ENCODE assay signal across 25 mouse cellular contexts in the genomic region with DNA sequence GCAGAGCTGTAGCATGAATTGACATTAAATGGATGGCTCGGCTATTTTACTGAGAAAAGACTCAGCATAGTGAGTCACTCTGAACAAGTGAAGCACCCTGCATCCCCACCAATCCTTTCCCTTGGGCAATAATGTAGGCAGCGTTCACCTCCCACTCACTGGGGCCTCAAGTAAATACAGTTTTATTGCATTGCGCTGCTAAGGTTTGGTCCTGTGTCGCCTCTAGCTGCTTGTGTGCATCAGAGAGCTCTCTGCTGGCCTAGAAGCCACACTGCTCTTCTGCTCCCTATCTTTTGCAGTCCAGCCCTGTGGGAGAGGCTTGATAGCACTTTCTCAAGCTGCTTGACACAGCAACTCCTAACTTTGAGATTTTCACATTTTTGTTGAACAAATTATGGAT.
A peak's percentile ranks its signal among the peaks of the same experiment; 100 is the strongest.
DNase-seq lines count a peak whose midpoint lies in the region; ATAC-seq lines count a peak whose summit lies in the region.
"Had no signal": no experiment of that assay in that cellular context is flagged by ENCODE, and none has a peak within 500 bp of the region (broad histone marks: within the 10 kb centered on the region; RNA-seq: fewer than 3 reads in every experiment).

No protein-coding gene starts in this region.

- ATAC-seq in hindbrain, embryonic 13.5 days (ENCODE audit: low FRiP score), result no peak
- ATAC-seq in hindbrain, embryonic 14.5 days (ENCODE audit: low FRiP score), result no peak
- no peak for ATAC-seq in megakaryocyte, adult 5-6 weeks (ENCODE audit: poor library complexity, severe bottlenecking)
- ATAC-seq: inflammation-experienced regulatory T-cells, adult 6 months had no signal

- no peak overlapping the region for H3K9ac ChIP-seq in hindbrain, embryonic 13.5 days
- no peak overlapping the region for H3K9ac ChIP-seq in hindbrain, embryonic 14.5 days
- H3K9ac ChIP-seq: heart, embryonic 15.5 days; kidney, embryonic 15.5 days; liver, embryonic 15.5 days; lung, embryonic 15.5 days had no signal

- DNase-seq in hindbrain, embryonic 14.5 days (ENCODE audit: low spot score), result no peak
- peak; percentile 32 to 53 for DNase-seq in right cerebral cortex, adult 2 months (ENCODE audit: low spot score in 2 of 2)
- no peak for DNase-seq in right cerebral cortex, postnatal 10 days (ENCODE audit: low spot score in 2 of 2)
- DNase-seq in telencephalon, adult 2 months (ENCODE audit: low read depth, low spot score), result peak; percentile 66
- no peak for DNase-seq in retina, postnatal 1 day
- DNase-seq: adrenal gland, postnatal 36 days; cerebellum, adult 11 months; cerebellum, adult 9-11 months; gastrocnemius, adult 2 months; heart, postnatal 4 days; liver; lung, postnatal 4 days; thymus, adult 2 months had no signal

- H3K4me3 ChIP-seq in hindbrain, embryonic 13.5 days, result no peak overlapping the region
- no peak overlapping the region for H3K4me3 ChIP-seq in hindbrain, embryonic 14.5 days (replicated peaks; ENCODE audit: low read length)
- peak overlapping the region; percentile 1 for H3K4me3 ChIP-seq in megakaryocyte, embryonic 14.5 days (replicated peaks)
- H3K4me3 ChIP-seq: forebrain, embryonic 10.5 days; gastrocnemius, adult 2 months; heart, embryonic 15.5 days; kidney, embryonic 15.5 days; limb, embryonic 10.5 days; liver, embryonic 15.5 days; lung, embryonic 15.5 days; myocyte had no signal

- H3K4me1 ChIP-seq in hindbrain, embryonic 13.5 days (replicated peaks), result peaks cover 8% of the 10 kb centered on the region
- peaks cover 7% of the 10 kb centered on the region; the same call in 1 of the 2 replicates for H3K4me1 ChIP-seq in hindbrain, embryonic 14.5 days (replicated peaks; ENCODE audit: control insufficient read depth, insufficient read depth, low read length)
- peaks cover 58% of the 10 kb centered on the region for H3K4me1 ChIP-seq in megakaryocyte, embryonic 14.5 days
- H3K4me1 ChIP-seq: liver, embryonic 15.5 days; lung, embryonic 15.5 days had no signal

- H3K27me3 ChIP-seq in hindbrain, embryonic 13.5 days, result no peaks in the 10 kb centered on the region
- no peaks in the 10 kb centered on the region for H3K27me3 ChIP-seq in hindbrain, embryonic 14.5 days (ENCODE audit: control insufficient read depth, insufficient read depth, low read length)
- H3K27me3 ChIP-seq in megakaryocyte, embryonic 14.5 days (replicated peaks), result no peaks in the 10 kb centered on the region
- H3K27me3 ChIP-seq: heart, embryonic 15.5 days; kidney, embryonic 15.5 days; liver, embryonic 15.5 days; lung, embryonic 15.5 days had no signal

- no peak overlapping the region for H3K4me2 ChIP-seq in hindbrain, embryonic 13.5 days
- no peak overlapping the region for H3K4me2 ChIP-seq in hindbrain, embryonic 14.5 days (replicated peaks)
- H3K4me2 ChIP-seq: heart, embryonic 15.5 days; kidney, embryonic 15.5 days; liver, embryonic 15.5 days; lung, embryonic 15.5 days; midbrain, embryonic 11.5 days had no signal

- H3K36me3 ChIP-seq in hindbrain, embryonic 13.5 days, result no peaks in the 10 kb centered on the region
- H3K36me3 ChIP-seq in hindbrain, embryonic 14.5 days (replicated peaks; ENCODE audit: control insufficient read depth, insufficient read depth), result no peaks in the 10 kb centered on the region
- peaks cover 81% of the 10 kb centered on the region for H3K36me3 ChIP-seq in megakaryocyte, embryonic 14.5 days (replicated peaks; ENCODE audit: low read length)
- H3K36me3 ChIP-seq: forebrain, embryonic 10.5 days; heart, embryonic 15.5 days; kidney, embryonic 15.5 days; limb, embryonic 10.5 days; liver, embryonic 15.5 days; lung, embryonic 15.5 days had no signal

- WGBS in hindbrain, embryonic 13.5 days, result 72% methylated on average over 4 of the region's 4 CpGs
- 66% methylated on average over 4 of the region's 4 CpGs for WGBS in hindbrain, embryonic 14.5 days

- H3K27ac ChIP-seq in hindbrain, embryonic 13.5 days, result peak overlapping the region; percentile 45; the same call in 1 of the 2 replicates
- H3K27ac ChIP-seq in hindbrain, embryonic 14.5 days, result no peak overlapping the region
- H3K27ac ChIP-seq: forebrain, embryonic 10.5 days; gastrocnemius, adult 2 months; heart, embryonic 15.5 days; kidney, embryonic 15.5 days; limb, embryonic 10.5 days; liver, embryonic 15.5 days; lung, embryonic 15.5 days had no signal

- no peaks in the 10 kb centered on the region for H3K9me3 ChIP-seq in hindbrain, embryonic 13.5 days
- no peaks in the 10 kb centered on the region for H3K9me3 ChIP-seq in hindbrain, embryonic 14.5 days (ENCODE audit: control insufficient read depth, low read length)
- H3K9me3 ChIP-seq in megakaryocyte, embryonic 14.5 days, result peaks cover 13% of the 10 kb centered on the region
- H3K9me3 ChIP-seq: forebrain, embryonic 10.5 days; heart, embryonic 15.5 days; kidney, embryonic 15.5 days; limb, embryonic 10.5 days; liver, embryonic 15.5 days; lung, embryonic 15.5 days had no signal

Comparison
In these comparisons a context has a peak if more than half of its experiments do, and no peak if none do; other contexts are left out.
1. DNase-seq: peak in right cerebral cortex, adult 2 months (2 of 2) and telencephalon, adult 2 months (single experiment); none in hindbrain, embryonic 14.5 days (single experiment), right cerebral cortex, postnatal 10 days (0 of 2) and retina, postnatal 1 day (single experiment).